Mouse (Mus musculus) ovary, postnatal 10 days (tissue): ENCODE results near the gene Cyp2ab1.

Experiments used
- DNase-seq: peaks from one replicate; pipeline ENCODE4 v3.0.0; 2022; ENCODE audit warnings: low spot score

Gene Cyp2ab1

DNA sequence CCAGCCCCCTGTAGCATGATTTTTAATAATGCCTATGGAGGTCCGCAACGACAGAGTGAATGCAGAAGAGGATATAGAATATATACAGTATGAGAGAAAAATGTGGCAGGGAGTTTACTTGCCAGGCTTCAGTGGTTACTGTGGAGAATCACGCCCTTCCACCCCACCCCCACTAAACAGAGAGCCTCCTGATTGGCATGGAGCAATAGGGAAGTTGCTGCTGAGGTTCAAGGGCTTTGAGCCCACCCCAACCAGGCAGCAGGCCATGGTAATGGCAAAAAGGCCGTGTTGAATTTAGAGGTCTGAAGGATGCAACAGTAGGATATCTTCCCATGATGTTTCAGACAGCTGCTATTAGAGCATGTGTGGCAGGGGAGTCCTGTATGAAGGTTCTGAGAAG lies 53.9 kb downstream of the Cyp2ab1 start:
- no peak for DNase-seq

DNA sequence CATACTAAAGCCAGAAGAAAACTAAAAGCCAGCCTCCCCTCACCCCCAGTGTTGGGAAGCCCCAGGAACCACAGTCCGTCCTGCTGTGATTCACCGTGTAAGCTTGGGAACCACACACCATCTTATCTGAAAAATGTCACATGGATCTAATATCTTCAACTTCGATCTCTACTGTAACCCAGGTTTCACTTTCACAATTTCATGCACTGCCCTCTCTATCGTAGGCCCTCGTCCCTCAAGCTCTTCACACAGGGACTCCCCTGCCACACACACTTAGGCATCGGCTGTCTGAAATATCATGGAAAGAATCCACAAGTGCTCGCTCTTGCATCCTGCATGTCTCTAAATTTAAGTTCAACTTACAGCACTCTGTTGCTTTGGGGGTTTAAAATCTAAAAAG lies 60.1 kb downstream of the Cyp2ab1 start:
- DNase-seq, result no peak
